Mouse (Mus musculus) lung, adult 2 months (tissue): Measurements from ENCODE around the gene Atp1b3. TPM values are rescaled to one million over a fixed set of nuclear protein-coding genes. Genes with fewer than 3 reads are reported as not detected.
"Not testable (repeated sequence)": the region's sequence is repeated elsewhere in the genome, so short reads cannot be mapped to it uniquely, and the experiment has no call there.

Source experiments
- DNase-seq: peaks from one replicate; pipeline ENCODE4 v3.0.0; 2022
- H3K4me1 ChIP-seq: fragments of 200-500 bp; 2 replicates; pipeline ENCODE4 v1.6.1; 2011; ENCODE audit warnings: low read length; ENCODE audit not compliant: control insufficient read depth, insufficient read depth
- H3K4me3 ChIP-seq: fragments of 200-500 bp; replicated peaks from 2 replicates; pipeline ENCODE3; 2011; ENCODE audit warnings: low read depth, mild to moderate bottlenecking, control low read depth, low read length; ENCODE audit errors: extremely low read depth
- CTCF ChIP-seq: fragments of 200-500 bp; IDR thresholded peaks from 2 replicates; pipeline ENCODE4 v1.5.1; 2011; ENCODE audit warnings: mild to moderate bottlenecking, low read length, control low read depth; ENCODE audit not compliant: insufficient read depth
- POLR2A ChIP-seq: fragments of 200-500 bp; IDR thresholded peaks from 2 replicates; pipeline ENCODE4 v1.6.1; 2011; ENCODE audit warnings: low read depth, mild to moderate bottlenecking, control low read depth, low read length, borderline replicate concordance; ENCODE audit errors: extremely low read depth
- WGBS: fragments of 180-500 bp; shearing (Covaris S2); methylation state at CpG from one replicate; pipeline ENCODE4 v1.1.7; 2018; 5-methylcytosine and 5-hydroxymethylcytosine counted together
- polyA plus RNA-seq: library from polyadenylated mRNA; depleted of rRNA; stranded (reverse); fragments of >200 nt; gene quantifications from 2 replicates; pipeline ENCODE4 v1.2.3, GENCODE M21; 2012

Gene Atp1b3
- polyA plus RNA-seq, 1 experiment = 101 TPM

- WGBS = 50% methylated on average over 5 of the region's 5 CpGs
- TF ChIP-seq POLR2A (no peak), CTCF (no peak)
- DNase-seq = no peak
- no peaks in the 10 kb centered on the region; the same call in 1 of the 2 replicates for H3K4me1 ChIP-seq
- no peak overlapping the region for H3K4me3 ChIP-seq
These were observed 5.6 kb upstream of the Atp1b3 start for GRCm38 (mm10) chr9:96369654-96370384.

GRCm38 (mm10) chr9:96365271-96365872 is 1.1 kb upstream of the Atp1b3 start:
- peaks cover 2% of the 10 kb centered on the region for H3K4me1 ChIP-seq
- DNase-seq = no peak
- WGBS = 41% methylated on average over 6 of the region's 6 CpGs
- TF ChIP-seq POLR2A (no peak), CTCF (no peak)
- no peak overlapping the region for H3K4me3 ChIP-seq

GRCm38 (mm10) chr9:96363581-96364140 is 581 bp downstream of the Atp1b3 start:
- TF ChIP-seq CTCF (no peak), POLR2A (peak; percentile 27; the same call in 1 of the 2 replicates)
- Histone ChIP-seq H3K4me1 (peaks cover 2% of the 10 kb centered on the region), H3K4me3 (peak overlapping the region; percentile 82)
- WGBS = 3% methylated on average over 63 of the region's 64 CpGs
- DNase-seq = peak; percentile 70

- no peak for DNase-seq
- H3K4me3 ChIP-seq = no peak overlapping the region
- H3K4me1 ChIP-seq = peaks cover 15% of the 10 kb centered on the region
- TF ChIP-seq POLR2A (no peak), CTCF (no peak)
- WGBS = 74% methylated on average over 3 of the region's 3 CpGs
These were observed 4.2 kb downstream of the Atp1b3 start for GRCm38 (mm10) chr9:96360056-96360455.

GRCm38 (mm10) chr9:96353799-96354198 is 10.4 kb downstream of the Atp1b3 start:
- 29% methylated on average over 8 of the region's 8 CpGs for WGBS
- no peak for DNase-seq
- H3K4me1 ChIP-seq = peaks cover 26% of the 10 kb centered on the region
- no peak for TF ChIP-seq POLR2A
- TF ChIP-seq CTCF = no peak
- no peak overlapping the region for H3K4me3 ChIP-seq

- no peak for TF ChIP-seq CTCF
- no peak for TF ChIP-seq POLR2A
These were observed 11.0 kb downstream of the Atp1b3 start for GRCm38 (mm10) chr9:96353121-96353769.

GRCm38 (mm10) chr9:96351771-96352170 is 12.5 kb downstream of the Atp1b3 start:
- H3K4me1 ChIP-seq = peaks cover 23% of the 10 kb centered on the region
- not testable (repeated sequence) for DNase-seq, H3K4me3 ChIP-seq
- 84% methylated on average over 6 of the region's 6 CpGs for WGBS

More at GRCm38 (mm10) chr9:96353121-96353769, 11.0 kb downstream of the Atp1b3 start:
- Histone ChIP-seq H3K4me1 (peaks cover 26% of the 10 kb centered on the region), H3K4me3 (no peak overlapping the region)
- WGBS = 84% methylated on average over 12 of the region's 12 CpGs
- DNase-seq = no peak

GRCm38 (mm10) chr9:96350476-96350875 is 13.8 kb downstream of the Atp1b3 start:
- 29% methylated on average over 3 of the region's 3 CpGs for WGBS
- TF ChIP-seq CTCF = no peak
- no peak for TF ChIP-seq POLR2A
- DNase-seq = no peak

GRCm38 (mm10) chr9:96350010-96350409 is 14.2 kb downstream of the Atp1b3 start:
- peak; percentile 47 for DNase-seq
- WGBS = 26% methylated on average over 4 of the region's 4 CpGs
- Histone ChIP-seq H3K4me1 (peaks cover 12% of the 10 kb centered on the region), H3K4me3 (no peak overlapping the region)
- TF ChIP-seq CTCF (peak; percentile 76), POLR2A (no peak)

More at GRCm38 (mm10) chr9:96350476-96350875, 13.8 kb downstream of the Atp1b3 start:
- Histone ChIP-seq H3K4me1 (peaks cover 13% of the 10 kb centered on the region), H3K4me3 (no peak overlapping the region)
